Mouse (Mus musculus) layer of hippocampus, adult 9-10 months (tissue): ENCODE data around the gene Ccdc84.
"Not testable (repeated sequence)": the region's sequence is repeated elsewhere in the genome, so short reads cannot be mapped to it uniquely, and the experiment has no call there.

Source experiments
- DNase-seq: peaks from one replicate; pipeline ENCODE4 v3.0.0; 2022; ENCODE audit warnings: low spot score

Ccdc84 gene

DNA sequence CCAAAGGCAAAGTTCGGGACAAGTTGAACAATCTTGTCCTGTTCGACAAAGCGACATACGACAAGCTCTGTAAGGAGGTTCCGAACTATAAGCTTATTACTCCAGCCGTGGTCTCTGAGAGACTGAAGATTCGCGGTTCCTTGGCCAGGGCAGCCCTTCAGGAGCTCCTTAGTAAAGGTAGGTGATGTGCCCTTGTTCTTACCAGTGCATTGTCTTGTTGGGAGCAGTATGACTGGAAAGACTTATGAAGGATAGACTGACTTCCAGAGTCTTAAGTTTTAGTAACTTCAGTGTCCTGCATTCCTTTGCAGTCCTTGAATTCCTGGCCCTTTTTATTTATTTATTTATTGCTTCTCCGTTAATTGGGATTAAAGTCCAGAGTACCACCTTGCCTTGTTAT, 9.7 kb downstream of the Ccdc84 start:
- not testable (repeated sequence) for DNase-seq

GRCm38 (mm10) chr9:44407752-44408097, 10.6 kb downstream of the Ccdc84 start:
- DNase-seq = no peak

DNA sequence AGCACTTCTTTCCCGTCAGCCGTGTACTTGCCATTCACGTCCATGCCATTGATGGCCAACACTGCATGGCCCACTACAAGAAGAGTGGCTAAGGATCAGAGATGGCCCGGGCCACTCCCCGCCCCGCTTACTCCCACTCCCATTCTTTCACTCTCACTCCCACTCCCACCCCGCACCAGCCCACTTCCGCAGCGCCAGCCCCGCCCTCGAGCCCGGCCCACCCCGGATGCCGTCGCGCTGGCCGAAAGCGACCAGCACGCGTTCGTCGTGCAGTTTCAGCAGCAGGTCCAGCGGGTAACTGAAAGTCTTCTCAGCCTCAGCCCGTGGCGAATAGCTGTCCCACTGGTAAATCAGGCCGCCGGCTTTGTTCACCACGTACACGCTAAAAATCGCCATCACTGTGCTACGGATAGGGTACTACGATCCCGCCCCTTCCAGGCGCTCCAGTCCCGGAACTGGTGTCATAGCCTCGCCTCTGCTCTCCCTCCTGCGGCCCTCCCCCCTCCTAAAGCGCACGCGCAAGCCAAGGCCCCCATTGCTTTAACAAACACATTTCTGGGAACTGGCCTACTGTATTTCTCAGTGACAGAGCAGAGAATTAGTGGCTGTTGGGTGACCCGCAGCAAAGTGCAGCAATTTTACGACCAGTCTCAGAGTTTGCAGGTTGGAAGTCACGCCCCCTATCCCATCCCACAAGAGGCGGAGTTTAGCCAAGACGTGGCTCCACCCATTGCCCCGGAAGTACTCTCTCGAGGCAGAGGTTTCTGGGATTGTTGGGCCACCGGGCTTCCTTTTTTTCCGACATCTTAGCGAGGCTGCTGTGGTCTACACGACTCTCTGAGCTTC, 11.2 kb downstream of the Ccdc84 start, which contains the start of the genes Rps25 and Trappc4:
Gene Rps25 (plus strand): TSS at position 234 of the 846 bp plus-strand sequence.
Gene Trappc4 (minus strand): TSS at position 695 of the 846 bp plus-strand sequence.
- peak; percentile 90 for DNase-seq

DNA sequence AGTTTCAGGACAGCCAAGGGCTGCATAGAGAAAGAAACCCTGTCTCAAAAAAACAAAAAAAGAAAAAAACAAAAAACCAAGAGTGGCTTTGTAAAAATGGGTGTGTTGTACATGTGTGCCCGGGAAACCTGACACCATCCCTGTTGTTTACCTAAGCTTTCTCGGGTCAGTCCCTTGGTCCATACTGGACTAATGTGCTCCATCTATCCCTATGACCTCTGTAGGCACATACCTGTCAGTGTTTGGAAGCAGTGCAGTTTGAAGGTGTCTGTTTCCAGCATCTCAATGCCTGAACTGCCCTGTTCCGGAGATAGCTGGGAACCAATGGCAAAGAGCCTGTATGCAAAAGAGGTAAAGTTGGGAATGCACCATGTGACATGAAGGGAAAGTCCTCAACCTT, 13.4 kb downstream of the Ccdc84 start:
- no peak for DNase-seq

DNA sequence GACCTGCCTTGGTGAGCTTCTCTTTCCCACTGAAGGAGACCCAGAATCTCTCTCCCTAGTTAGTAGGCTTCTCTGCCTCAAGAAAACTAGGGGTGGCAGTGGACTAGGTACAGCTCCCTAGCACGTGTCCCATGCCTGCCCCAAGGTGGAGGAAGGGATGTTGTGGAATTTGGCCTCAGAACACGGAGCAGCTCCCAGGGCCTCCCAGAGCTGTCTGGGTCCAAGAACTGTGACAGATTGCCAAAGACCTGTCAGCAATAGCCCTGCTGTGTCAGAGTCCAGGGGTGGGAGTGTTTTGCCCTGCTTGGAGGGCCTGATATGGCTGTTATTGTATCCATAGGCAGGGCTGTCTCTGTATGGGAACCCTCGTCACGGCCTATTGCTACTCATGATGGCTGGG, 17.3 kb downstream of the Ccdc84 start:
- DNase-seq = no peak

- DNase-seq = no peak
Measured at GRCm38 (mm10) chr9:44399795-44400114, 18.6 kb downstream of the Ccdc84 start.

DNA sequence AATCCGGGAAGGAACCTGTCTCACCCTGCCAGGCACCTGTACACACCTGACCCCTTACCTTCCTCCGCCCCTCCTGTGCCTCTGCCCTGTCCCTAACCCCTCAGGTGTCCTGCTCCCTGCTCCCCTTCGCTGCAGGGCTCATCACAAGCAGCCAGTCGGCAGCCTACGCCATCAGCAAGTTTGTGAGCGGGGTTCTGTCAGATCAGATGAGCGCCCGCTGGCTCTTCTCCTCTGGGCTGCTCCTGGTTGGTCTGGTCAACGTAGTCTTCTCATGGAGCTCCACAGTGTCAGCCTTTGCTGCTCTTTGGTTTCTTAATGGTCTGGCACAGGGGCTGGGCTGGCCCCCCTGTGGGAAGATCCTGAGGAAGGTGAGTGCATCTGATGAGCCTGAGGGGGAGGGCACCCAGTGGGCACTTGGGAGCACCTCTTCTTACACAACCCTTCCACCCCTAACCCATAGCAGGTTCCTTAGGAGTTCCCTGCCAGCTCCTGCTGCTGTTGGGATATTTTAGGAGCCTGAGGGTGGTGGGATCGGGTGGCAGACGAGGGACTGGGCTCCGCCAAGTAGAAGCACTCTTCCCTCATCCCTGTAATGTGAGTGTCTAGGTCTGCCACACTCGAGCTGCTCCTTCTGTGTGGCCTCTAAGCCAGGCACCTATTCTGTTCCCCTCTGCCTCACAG, 19.1 kb downstream of the Ccdc84 start:
- DNase-seq = no peak

DNA sequence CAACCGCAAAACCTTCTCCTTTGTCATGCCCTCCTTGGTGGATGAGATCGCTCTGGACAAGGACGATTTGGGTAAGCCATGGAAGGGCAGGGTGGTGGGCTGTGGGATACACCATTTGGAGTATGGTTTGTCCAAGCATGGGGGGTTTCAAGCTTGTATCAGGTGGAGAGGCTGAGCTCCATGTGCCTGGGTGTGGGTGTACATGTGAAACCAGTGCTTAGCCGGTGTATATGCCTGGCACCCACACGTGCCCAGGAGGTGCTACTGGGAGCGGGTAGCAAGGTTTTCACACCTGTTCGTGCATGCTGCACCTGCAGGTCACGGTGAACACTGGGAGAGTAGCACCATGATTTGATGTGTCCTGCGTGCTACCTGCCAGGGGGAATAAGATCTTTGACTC, 19.8 kb downstream of the Ccdc84 start:
- no peak for DNase-seq

GRCm38 (mm10) chr9:44398087-44398486, 20.3 kb downstream of the Ccdc84 start:
- DNase-seq = no peak

DNA sequence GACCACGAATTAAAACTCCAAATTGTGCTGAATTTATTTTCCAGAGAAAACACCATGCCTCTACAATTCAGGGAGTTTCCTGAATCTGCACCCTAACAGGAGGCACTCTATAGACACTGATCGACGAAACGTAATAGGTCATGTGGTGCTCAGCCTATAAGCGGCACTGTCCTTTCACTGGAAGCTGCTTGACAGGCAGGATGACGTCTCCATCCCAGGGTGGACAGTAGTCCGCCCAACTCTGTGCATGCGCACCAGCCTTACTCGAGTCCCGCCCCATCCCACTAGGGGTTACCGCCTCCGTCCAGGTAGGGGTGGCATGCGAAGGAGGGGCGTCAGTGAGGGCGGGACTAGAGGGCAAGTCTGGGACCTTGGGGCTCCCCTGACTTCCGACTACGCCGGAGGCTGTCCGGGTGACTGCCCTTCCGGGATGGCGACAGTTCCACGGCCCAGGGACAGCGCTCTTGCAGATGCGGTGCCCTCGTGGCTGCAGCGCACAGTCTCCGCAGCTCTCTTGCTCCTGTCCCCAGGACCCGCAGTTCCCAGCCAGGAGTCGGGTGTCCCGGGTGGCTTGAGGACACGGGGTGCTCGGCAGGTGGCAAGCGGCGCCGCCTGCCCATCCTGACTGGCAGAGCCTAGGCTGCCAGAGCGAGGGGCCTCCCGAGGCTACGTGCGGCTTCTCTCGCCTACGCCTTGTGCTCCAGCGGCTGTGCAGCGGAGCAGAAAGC, 21.5 kb downstream of the Ccdc84 start, which contains the start of gene Slc37a4:
Gene Slc37a4 (plus strand): TSS at position 169 of the 728 bp plus-strand sequence.
- DNase-seq = peak; percentile 88

GRCm38 (mm10) chr9:44391466-44391865, 26.9 kb downstream of the Ccdc84 start:
- DNase-seq = no peak

DNA sequence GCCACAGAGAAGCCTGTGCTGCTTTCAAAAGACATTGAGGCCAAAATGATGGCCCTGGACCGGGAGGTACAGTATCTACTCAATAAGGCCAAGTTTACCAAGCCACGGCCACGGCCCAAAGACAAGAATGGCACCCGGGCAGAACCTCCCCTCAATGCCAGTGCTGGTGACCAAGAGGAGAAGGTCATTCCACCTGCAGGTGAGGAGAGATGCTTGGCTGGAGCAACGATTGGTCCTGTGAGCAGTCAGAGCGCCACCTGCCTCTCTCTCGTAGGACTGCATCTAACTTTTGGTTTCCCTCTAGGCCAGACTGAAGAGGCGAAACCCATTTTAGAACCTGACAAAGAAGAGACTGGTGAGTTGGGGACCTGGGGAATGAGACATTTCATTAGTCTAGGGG, 29.1 kb downstream of the Ccdc84 start:
- DNase-seq = no peak

DNA sequence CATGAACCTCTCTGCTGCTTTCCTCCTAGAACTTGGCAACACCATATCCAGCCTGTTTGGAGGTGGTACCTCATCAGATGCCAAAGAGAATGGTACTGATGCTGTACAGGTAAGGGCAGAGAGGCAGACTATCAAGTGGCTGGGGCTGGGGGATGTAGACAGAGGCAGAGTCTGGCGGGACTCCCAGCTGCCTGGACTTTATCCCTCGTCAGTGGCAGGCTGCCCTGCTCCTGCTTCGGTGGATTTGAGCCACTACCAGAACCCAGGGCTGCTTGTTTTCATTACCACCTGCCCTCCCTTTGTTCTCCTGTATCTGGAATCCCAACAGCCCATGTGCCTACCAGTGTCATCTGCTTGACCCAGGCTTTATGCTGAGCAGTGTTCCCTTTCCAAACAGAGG, 31.1 kb downstream of the Ccdc84 start:
- DNase-seq = no peak

- no peak for DNase-seq
Measured at GRCm38 (mm10) chr9:44384596-44384995, 33.8 kb downstream of the Ccdc84 start.

DNA sequence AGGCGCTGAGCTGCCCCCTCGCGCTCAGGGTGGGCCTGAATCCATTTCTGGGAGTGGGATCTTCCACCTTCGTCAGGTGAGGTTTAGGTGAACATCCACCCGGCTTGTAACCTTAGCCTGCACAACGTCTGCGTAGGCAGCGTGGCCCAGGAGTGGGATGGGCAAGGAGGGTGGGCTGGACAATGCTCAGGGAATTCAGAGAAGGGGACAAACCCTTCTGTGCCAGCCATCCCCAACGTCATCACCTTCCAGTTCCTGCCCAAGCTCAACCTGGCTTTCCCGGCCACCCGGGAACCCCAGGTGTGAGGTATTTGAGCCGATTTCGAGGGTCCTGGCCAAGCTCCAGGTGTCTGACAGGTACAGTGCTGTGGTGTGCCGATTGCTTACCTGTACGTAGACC, 38.5 kb downstream of the Ccdc84 start:
- no peak for DNase-seq

DNA sequence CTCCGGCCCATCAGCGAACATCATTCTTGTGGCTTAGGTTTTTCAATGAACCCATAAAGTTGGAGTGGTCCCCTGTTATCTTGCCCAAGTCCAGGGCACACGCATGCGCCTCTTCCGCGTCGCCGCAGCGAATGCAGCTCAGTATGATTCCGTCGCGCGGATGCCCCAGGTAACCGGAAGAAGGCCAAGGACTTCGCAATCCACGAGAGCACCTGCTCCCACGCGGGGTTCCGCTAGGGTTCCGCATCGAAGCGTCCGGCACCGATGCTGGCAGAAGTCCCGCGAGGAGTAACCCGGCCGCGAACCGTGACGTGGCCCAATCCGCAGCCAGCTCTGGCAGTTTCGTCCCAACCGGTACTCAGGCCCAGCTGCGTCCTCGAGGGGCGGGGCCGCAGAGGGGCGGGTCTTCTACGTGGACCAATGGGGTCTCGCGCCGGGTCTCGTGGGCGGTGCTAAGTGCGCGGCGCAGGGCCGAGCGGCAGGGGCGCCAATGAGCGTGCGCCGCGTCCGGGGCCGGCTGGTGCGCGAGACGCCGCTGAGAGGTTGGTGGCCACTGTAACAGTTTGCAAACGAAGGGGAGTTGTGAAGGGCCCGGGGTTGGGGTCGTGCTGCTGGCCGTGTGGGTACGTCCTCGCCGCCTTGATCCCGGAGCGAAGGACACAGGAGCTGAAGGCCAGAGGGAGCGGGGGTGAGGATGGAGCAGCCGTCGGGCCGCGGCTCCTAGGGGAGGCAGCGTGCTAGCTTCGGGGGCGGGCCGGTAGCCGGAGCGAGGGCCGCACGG, 39.1 kb downstream of the Ccdc84 start, which contains the start of gene Hyou1:
Gene Hyou1 (plus strand): TSS at position 437 of the 781 bp plus-strand sequence.
- DNase-seq = peak; percentile 97

- no peak for DNase-seq
Measured at GRCm38 (mm10) chr9:44378153-44378730, 40.1 kb downstream of the Ccdc84 start.

- not testable (repeated sequence) for DNase-seq
Measured at GRCm38 (mm10) chr9:44377335-44377734, 41.0 kb downstream of the Ccdc84 start.

DNA sequence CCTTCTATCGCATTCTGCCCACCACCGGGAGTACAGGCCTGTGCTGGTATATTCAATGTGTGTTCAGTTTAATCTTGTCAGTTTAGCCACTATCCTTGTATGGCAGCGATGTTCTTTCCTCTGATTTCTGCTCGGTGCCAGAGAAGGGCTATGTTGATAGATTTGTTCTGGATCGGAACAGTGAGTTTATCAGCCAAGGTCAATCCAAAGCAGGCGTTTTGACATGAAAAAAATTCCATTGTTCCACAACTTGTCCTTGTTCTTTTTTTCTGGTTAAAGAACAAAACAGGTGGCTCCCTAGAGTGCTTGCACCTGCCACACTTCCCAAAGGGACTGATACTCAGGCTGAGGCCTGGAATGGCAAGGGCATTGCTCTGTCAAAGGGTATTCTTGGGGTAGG, 42.2 kb downstream of the Ccdc84 start:
- DNase-seq = no peak

GRCm38 (mm10) chr9:44373386-44373785, 45.0 kb downstream of the Ccdc84 start:
- no peak for DNase-seq

DNA sequence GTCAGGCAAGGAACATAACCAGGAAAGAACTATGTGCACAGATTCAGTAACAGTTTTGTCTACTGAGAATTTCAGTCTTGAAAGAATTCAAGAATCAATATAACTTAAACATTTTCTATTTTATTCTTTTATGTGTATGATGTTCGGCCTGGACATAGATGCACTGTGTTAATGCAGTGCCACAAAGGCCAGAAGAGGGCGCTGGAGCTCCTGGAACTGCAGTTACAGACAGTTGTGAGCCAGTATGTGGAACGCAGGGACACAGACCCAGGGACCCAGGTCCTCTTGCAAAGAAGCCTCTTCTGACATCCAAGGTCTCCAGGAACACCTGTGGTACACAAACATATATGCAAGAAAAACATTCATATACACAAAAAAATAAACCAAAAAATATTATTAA, 53.9 kb downstream of the Ccdc84 start:
- no peak for DNase-seq
